Mouse (Mus musculus) myocyte (in vitro differentiated cells): ENCODE measurements at regions not wholly inside any gene's neighbourhood (a gene's known extent, or its start where the extent isn't known, plus 50 kb on each side); places are given as distances from the start of the nearest gene placed in this dataset.

Experiments
- CEBPB ChIP-seq: IDR thresholded peaks from 2 replicates; pipeline ENCODE4 v1.6.1; 2011; ENCODE audit warnings: mild to moderate bottlenecking, moderate library complexity; ENCODE audit not compliant: poor library complexity, insufficient read depth, severe bottlenecking
- E2F4 ChIP-seq: IDR thresholded peaks from one replicate; pipeline ENCODE4 v1.6.1; 2011; ENCODE audit warnings: mild to moderate bottlenecking, control low read depth, moderate library complexity; ENCODE audit not compliant: insufficient read depth
- MAX ChIP-seq: IDR thresholded peaks from one replicate; pipeline ENCODE4 v1.6.1; 2011; ENCODE audit warnings: low read depth, mild to moderate bottlenecking, control low read depth
- MYOD1 ChIP-seq, 3 experiments: IDR thresholded peaks; one replicate each; pipeline ENCODE4 v1.6.1; 2011; ENCODE audit warnings: control low read depth in 2 of 3, low read depth in 2 of 3, mild to moderate bottlenecking in 2 of 3, moderate library complexity in 1 of 3; ENCODE audit not compliant: insufficient read length in 2 of 3, control insufficient read depth in 1 of 3
- MYOG ChIP-seq, 3 experiments: IDR thresholded peaks; one replicate each; pipeline ENCODE4 v1.6.1; 2011; ENCODE audit warnings: control low read depth in 2 of 3, low read depth in 2 of 3, mild to moderate bottlenecking in 2 of 3; ENCODE audit not compliant: insufficient read length in 2 of 3, control insufficient read depth in 1 of 3, insufficient read depth in 1 of 3
- POLR2A ChIP-seq: IDR thresholded peaks from one replicate; pipeline ENCODE4 v1.6.1; 2011; ENCODE audit warnings: low read depth, mild to moderate bottlenecking, control low read depth, moderate library complexity; ENCODE audit not compliant: insufficient read length
- POLR2AphosphoS2 ChIP-seq: IDR thresholded peaks from one replicate; pipeline ENCODE4 v1.6.1; 2011; ENCODE audit warnings: low read depth, control low read depth; ENCODE audit not compliant: insufficient read length
- REST ChIP-seq: IDR thresholded peaks from one replicate; pipeline ENCODE4 v1.6.1; 2011; ENCODE audit warnings: mild to moderate bottlenecking, control low read depth, moderate library complexity; ENCODE audit not compliant: insufficient read depth, insufficient read length
- SRF ChIP-seq: IDR thresholded peaks from one replicate; pipeline ENCODE4 v1.6.1; 2011; ENCODE audit warnings: low read depth; ENCODE audit not compliant: control insufficient read depth, insufficient read length
- TCF12 ChIP-seq: IDR thresholded peaks from one replicate; pipeline ENCODE4 v1.6.1; 2011; ENCODE audit warnings: mild to moderate bottlenecking, control low read depth; ENCODE audit not compliant: poor library complexity, insufficient read depth, severe bottlenecking
- TCF3 ChIP-seq: IDR thresholded peaks from one replicate; pipeline ENCODE4 v1.6.1; 2011; ENCODE audit warnings: low read depth, control low read depth; ENCODE audit not compliant: insufficient read length
- USF1 ChIP-seq: IDR thresholded peaks from one replicate; pipeline ENCODE4 v1.6.1; 2011; ENCODE audit warnings: low read depth, mild to moderate bottlenecking, control low read depth, moderate library complexity

GRCm38 (mm10) chr8:4837719-4838118, 58.4 kb upstream of the Shcbp1 start:
- no peak for TF ChIP-seq USF1
- no peak for TF ChIP-seq TCF12
- no peak for TF ChIP-seq POLR2A
- TF ChIP-seq E2F4 = no peak
- TF ChIP-seq SRF = no peak
- no peak for TF ChIP-seq MAX
- no peak for TF ChIP-seq CEBPB
- TF ChIP-seq POLR2AphosphoS2 = no peak
- no peak for TF ChIP-seq MYOD1 (IDR thresholded peaks at IDR 0.05; ENCODE audit: control insufficient read depth in 1 of 3, insufficient read length in 2 of 3, low read depth in 2 of 3)
- no peak for TF ChIP-seq MYOG (IDR thresholded peaks at IDR 0.05; ENCODE audit: control insufficient read depth in 1 of 3, insufficient read depth in 1 of 3, insufficient read length in 2 of 3, low read depth in 2 of 3)
- no peak for TF ChIP-seq REST
- no peak for TF ChIP-seq TCF3
